Mouse (Mus musculus) adrenal gland, adult 18-20 months (tissue): ENCODE data around the gene Olfr568. TPM values are rescaled to one million over a fixed set of nuclear protein-coding genes. Genes with fewer than 3 reads are reported as not detected.

ENCODE experiments used
- DNase-seq, 2 experiments: peaks; one replicate each; pipeline ENCODE4 v3.0.0; 2021 to 2022; ENCODE audit warnings: low spot score in 2 of 2
- long read RNA-seq, 2 experiments: library from polyadenylated mRNA; stranded (forward); transcript quantifications; one replicate each; pipeline ENCODE4 v2.0.0; 2021
- total RNA-seq, 2 experiments: library from RNA; stranded (reverse); gene quantifications; 1 replicate in 1 of 2; 2 replicates in 1 of 2; pipeline ENCODE4 v1.2.3; 2021

Gene Olfr568
- not detected for total RNA-seq
- long read RNA-seq, experiment 1: 0 reads
- long read RNA-seq, experiment 2: 0 reads

- no peak for DNase-seq
Observed at GRCm38 (mm10) chr7:102876822-102877221, at the start of gene Olfr568. Gene Olfr568 (plus strand): TSS chr7:102877122.

- DNase-seq: no peak
Observed at GRCm38 (mm10) chr7:102855807-102856206, 21.1 kb upstream of the Olfr568 start.

- DNase-seq: no peak
Observed at GRCm38 (mm10) chr7:102858665-102859064, 18.3 kb upstream of the Olfr568 start, which contains the start of gene Olfr566. Gene Olfr566 (minus strand): TSS chr7:102858765.

- no peak for DNase-seq
Observed at GRCm38 (mm10) chr7:102890782-102891181, 13.9 kb downstream of the Olfr568 start, which contains the start of gene Olfr569. Gene Olfr569 (minus strand): TSS chr7:102890882.

- DNase-seq: no peak
Observed at GRCm38 (mm10) chr7:102915261-102915660, 38.3 kb downstream of the Olfr568 start.

GRCm38 (mm10) chr7:102916405-102916804 is 39.5 kb downstream of the Olfr568 start:
- no peak for DNase-seq

- DNase-seq: no peak
Observed at GRCm38 (mm10) chr7:102917032-102917875, 40.3 kb downstream of the Olfr568 start, which contains the start of gene Olfr571. Gene Olfr571 (minus strand): TSS chr7:102917536.

GRCm38 (mm10) chr7:102919632-102920031 is 42.7 kb downstream of the Olfr568 start:
- DNase-seq: no peak

GRCm38 (mm10) chr7:102924109-102924508 is 47.2 kb downstream of the Olfr568 start, which contains the start of gene Olfr572:
Gene Olfr572 (plus strand): TSS chr7:102924409.
- no peak for DNase-seq

GRCm38 (mm10) chr7:102927105-102927504 is 50.2 kb downstream of the Olfr568 start:
- no peak for DNase-seq

Other genes with a start within 250 kb of the Olfr568 start
- gene Olfr554, start 238.7 kb upstream of the Olfr568 start, total RNA-seq: not detected
- not detected for gene Olfr555, start 218.3 kb upstream of the Olfr568 start, total RNA-seq
- not detected for gene Olfr556, start 212.2 kb upstream of the Olfr568 start, total RNA-seq
- gene Trim68, start 189.8 kb upstream of the Olfr568 start, total RNA-seq: 1 to 10 TPM; 7.8 to 9.1 TPM
- not detected for gene Olfr557, start 181.2 kb upstream of the Olfr568 start, total RNA-seq
- under 1 TPM; 0.36 to 0.45 TPM for gene Olfr558, start 174.9 kb upstream of the Olfr568 start, total RNA-seq
- not detected for gene Olfr33, start 158.1 kb upstream of the Olfr568 start, total RNA-seq
- gene Olfr559, start 149.6 kb upstream of the Olfr568 start, total RNA-seq: not detected
- gene Olfr560, start 117.8 kb upstream of the Olfr568 start, total RNA-seq: not detected
- gene Olfr78, start 117.7 kb upstream of the Olfr568 start, total RNA-seq: under 1 TPM in 1 of 2 experiments, not detected in 1; 0.22 TPM
- gene Olfr561, start 105.9 kb upstream of the Olfr568 start, total RNA-seq: not detected
- gene Olfr564, start 73.6 kb upstream of the Olfr568 start, total RNA-seq: not detected
- not detected for gene Olfr566, start 18.4 kb upstream of the Olfr568 start, total RNA-seq
- not detected for gene Olfr569, start 13.8 kb downstream of the Olfr568 start, total RNA-seq
- not detected for gene Olfr570, start 17.5 kb downstream of the Olfr568 start, total RNA-seq
- gene Olfr571, start 40.4 kb downstream of the Olfr568 start, total RNA-seq: not detected
- gene Olfr572, start 47.3 kb downstream of the Olfr568 start, total RNA-seq: not detected
- not detected for gene Olfr573-ps1, start 65.5 kb downstream of the Olfr568 start, total RNA-seq
- under 1 TPM in 1 of 2 experiments, not detected in 1; 0.38 TPM for gene Olfr574, start 71.3 kb downstream of the Olfr568 start, total RNA-seq
- gene Olfr575, start 81.7 kb downstream of the Olfr568 start, total RNA-seq: not detected
- not detected for gene Olfr576, start 85.5 kb downstream of the Olfr568 start, total RNA-seq
- not detected for gene Olfr577, start 98.8 kb downstream of the Olfr568 start, total RNA-seq
- not detected for gene Olfr578, start 112.2 kb downstream of the Olfr568 start, total RNA-seq
- not detected for gene Olfr582, start 160.9 kb downstream of the Olfr568 start, total RNA-seq
- not detected for gene Olfr583, start 174.2 kb downstream of the Olfr568 start, total RNA-seq
- gene Olfr584, start 204.8 kb downstream of the Olfr568 start, total RNA-seq: not detected
- not detected for gene Olfr585, start 220.6 kb downstream of the Olfr568 start, total RNA-seq
- not detected for gene Olfr586, start 248.5 kb downstream of the Olfr568 start, total RNA-seq